Mouse (Mus musculus): Measurements from ENCODE around the gene Fgf4.

Gene Fgf4

DNA sequence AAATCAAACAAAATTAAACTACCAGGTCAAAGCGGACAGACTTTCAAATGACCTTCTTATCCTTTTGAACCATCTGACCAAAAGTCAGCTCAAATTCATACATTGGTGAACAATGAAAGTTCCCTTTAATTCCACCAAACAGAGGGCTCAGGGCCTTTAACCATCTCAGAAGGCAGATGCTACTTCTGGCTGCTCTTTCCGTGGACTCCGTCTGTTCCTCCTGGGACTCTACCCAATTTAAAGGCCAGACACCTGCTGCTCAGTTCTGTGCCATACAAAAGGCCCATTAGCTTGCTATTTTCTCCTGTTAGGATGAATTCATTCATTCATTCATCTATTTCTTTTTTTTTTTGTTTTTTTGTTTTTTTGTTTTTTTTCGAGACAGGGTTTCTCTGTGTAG, 65.7 kb downstream of the Fgf4 start:
- peak; percentile 94 for DNase-seq (ENCODE audit: low read depth, low spot score)

DNA sequence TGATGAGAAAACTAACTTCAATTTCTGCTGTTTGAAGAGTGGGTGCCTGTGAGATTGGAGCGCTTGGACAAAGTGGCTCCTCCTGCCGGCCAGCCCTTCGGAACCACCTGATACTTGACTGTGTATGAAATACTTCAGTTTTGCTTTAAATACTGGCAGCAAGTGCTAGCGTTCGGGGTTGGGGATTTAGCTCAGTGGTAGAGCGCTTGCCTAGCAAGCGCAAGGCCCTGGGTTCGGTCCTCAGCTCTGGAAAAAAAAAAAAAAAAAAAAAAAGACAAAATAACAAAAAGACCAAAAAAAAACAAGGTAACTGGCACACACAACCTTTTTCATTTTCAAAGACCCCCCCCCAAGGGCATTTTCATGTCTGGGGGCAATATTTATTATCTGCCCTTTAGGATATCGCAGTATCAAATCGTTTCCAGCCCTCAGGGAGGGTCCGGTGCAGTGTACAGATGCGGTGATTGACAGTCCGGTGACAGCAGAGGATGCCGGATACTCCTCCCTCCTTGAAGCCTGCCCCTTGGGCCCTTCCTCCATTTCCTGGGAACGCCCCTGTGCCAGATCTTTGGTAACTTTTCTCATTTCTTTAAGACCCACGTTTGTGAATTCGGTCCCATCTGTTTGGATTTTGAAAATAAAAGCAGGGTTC, 67.3 kb downstream of the Fgf4 start:
- peak; percentile 90 for DNase-seq (ENCODE audit: low read depth, low spot score)
